Mouse (Mus musculus) embryo, embryonic 11 days (tissue): ENCODE measurements around the gene Nhej1.
A peak's percentile ranks its signal among the peaks of the same experiment; 100 is the strongest.

Experiments used
- DNase-seq: peaks from one replicate; pipeline ENCODE4 v3.0.0-alpha.2; 2015

Gene Nhej1

DNA sequence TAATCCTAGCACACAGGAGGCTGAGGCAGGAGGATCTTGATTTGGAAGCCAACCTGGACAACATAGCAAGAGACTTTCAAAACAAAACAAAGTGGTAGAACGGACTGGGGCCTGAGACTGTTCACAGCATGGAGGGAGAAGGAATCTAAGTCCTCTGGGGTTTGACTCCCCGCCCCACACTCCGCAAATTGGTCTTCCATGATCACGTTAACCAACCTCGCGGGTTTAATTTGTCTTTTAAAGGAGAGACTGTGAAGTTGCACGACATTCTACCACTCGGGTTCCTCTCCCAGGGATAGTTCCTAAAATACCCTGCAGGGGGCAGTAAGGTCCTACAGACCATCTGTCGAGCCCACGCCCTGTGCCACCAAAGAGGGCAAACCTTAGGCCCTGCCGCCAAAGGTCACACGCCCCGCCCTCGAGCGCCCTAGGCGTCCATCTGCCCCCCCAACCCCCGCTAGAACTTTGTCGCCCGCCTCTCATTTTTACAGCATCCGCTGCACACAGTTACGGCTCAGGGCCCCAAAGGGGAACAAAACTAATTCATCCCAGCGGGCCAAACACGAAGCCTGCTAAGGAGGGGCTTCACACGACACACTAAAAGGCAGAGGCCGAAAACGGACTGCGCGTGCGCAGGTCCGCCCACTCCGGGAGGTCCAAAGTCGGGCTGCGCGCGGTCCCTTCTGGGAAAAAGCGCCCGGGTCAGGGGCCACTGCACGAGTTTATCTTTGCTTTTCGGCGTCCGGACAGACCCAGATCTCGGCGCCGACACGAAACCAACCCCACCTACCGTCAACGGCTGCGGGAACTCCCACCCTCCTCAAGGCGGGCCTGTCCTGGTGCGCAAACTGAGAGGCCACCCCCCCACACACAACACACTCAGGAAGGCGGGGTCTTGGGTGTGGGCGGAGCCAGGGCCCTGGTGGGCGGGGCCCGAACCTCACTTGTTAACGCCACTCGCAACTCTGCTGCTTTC, at the start of gene Nhej1:
Nhej1 (minus strand) TSS at position 855 of the 976 bp plus-strand sequence.
- peak; percentile 96 for DNase-seq

GRCm38 (mm10) chr1:75168472-75169464, 43.8 kb upstream of the Nhej1 start, which contains the start of gene Zfand2b:
Gene Zfand2b, plus strand, starts transcription at chr1:75168646.
- DNase-seq: peak; percentile 97

- no peak for DNase-seq
These were observed 43.1 kb upstream of the Nhej1 start for GRCm38 (mm10) chr1:75168093-75168471.

- DNase-seq: no peak
These were observed 35.2 kb upstream of the Nhej1 start for GRCm38 (mm10) chr1:75160256-75160617.

DNA sequence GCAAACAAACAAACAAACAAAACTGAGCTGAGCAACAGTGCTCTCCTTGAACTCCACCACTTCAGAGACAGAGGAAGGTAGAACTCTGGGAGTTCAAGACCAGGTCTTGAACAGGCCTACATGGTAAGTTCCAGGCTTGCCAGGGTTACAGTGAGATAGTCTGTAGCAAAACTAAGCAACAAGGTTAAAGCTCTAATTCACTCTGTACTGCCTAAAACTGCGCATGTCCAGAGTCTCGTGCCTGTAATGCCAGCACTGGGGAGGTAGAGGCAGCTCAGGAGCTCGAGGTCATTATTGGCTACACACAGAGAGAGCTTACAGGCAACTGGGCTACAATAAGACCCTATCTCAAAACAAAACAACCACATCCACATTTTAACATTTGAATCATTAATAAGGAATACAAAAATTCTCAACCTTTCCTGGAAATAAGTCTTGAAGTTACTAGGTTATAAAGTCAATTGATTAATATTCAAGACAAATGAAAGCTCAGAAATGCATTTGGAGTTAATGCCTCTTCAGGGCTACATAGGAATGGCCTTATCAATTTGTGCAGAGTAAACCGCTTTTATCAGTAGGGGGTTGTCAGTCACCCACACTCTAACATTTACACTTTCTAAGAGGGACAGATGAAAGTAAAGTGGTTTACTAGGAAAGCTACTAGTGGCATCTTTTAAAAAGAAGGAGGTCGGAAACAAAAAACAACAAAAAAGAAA, 34.7 kb upstream of the Nhej1 start:
- no peak for DNase-seq

DNA sequence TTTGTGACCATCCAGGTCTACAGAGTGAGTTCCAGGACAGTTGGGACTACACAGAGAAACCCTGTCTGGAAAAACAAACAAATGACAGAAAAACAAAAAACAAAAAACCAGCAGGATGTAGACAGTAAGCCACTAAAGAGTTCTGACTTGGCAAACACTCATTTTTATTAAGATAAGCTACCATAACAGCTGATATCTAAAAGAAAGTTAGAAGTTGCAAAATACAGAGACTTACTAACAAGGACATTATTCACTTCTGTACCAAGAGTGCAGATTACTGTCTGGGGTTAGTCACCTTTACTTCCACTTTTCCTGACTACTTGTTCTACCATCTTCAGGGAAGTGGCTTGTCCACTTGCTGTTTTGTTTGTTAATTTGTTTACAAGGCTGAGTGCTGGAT, 34.0 kb upstream of the Nhej1 start:
- no peak for DNase-seq

DNA sequence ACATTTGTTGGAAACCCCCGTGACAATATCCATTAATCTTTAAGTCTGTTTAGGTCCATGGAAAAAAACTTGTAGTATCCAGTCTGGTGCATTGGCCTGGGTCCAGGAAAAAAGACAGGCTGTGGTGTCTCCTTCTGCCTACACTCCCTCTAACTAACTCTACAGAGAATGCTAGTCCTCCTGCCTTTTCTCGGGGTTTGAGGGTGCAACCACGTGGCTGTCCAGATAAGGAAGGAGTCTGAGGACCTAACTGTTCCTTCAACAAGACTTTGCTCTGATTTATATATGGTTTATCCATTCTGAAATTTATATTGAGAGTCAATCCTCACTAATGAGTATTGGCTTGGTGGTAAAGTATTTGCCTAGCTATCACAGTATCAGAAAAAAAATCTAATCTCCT, 30.8 kb upstream of the Nhej1 start:
- no peak for DNase-seq

- no peak for DNase-seq
These were observed 23.7 kb upstream of the Nhej1 start for GRCm38 (mm10) chr1:75148727-75149126.

DNA sequence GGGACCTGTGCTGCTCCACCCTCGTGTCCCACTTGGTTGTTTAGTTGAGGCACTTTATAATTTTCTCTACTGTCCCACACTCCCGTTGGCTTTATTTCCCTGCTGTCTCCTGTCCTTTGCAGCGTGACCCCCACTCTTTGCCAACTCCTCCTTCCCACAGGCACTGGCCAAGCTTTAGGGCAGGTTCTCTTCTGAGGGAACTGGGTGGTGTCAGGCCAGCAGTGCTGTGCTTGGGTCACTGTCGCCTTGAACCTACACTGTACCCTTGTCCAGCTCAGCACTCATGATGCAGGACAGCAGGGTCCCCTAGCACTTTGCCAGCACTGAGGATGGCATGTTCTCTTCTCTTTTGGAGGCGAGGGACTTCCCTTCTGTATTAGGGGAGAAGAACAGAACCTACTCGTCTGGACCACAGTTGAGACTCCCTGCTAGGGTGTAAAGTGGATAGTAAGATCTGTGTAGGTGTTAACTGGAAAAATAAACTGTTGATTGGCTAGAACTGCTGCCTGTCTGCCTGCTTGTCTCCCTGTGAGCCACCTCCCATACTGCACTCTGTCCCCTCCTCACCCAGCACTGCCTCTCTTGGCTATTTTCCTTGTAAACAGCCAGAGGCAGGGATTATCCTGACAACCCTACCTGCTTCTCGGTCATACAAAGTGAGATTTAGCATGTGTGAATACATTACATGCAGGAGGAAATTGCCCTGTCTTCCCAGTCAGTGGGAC, 22.6 kb upstream of the Nhej1 start:
- DNase-seq: no peak

- DNase-seq: no peak
These were observed 20.6 kb upstream of the Nhej1 start for GRCm38 (mm10) chr1:75145589-75145988.

- DNase-seq: peak; percentile 97
These were observed 17.6 kb upstream of the Nhej1 start, which contains the start of the genes Cnppd1 and Retreg2 for GRCm38 (mm10) chr1:75142301-75143261. Gene Cnppd1, minus strand, starts transcription at chr1:75142711. Gene Retreg2, plus strand, starts transcription at chr1:75142778.

- DNase-seq: peak; percentile 70
These were observed 16.6 kb upstream of the Nhej1 start for GRCm38 (mm10) chr1:75141486-75142190.

DNA sequence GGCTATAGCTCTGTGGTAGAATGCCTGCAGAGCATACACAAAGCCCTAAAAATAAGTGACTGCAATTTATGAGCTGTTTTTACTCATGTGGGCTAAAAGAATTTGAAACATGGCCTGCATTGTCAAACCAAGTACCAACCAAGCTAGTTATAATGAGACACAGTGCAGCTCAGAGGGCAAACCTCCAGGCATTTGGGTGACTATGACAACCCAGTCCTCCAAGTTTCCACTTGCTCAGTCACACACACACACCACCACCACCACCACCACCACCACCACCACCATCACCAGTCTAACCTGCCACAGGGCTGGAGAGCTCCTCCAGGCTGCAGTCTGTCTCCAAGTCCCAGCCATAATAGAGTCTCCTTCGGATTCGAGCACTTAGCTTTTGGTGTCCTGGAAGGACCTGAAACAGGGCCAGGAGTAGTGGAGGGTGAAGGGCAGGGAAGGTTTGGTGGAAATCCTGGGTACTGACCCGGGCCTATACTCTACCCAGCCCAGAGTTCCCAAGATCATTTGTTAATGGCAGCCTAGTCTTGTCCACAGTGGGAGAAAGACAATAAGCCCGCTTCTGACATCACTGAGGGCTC, 15.7 kb upstream of the Nhej1 start:
- no peak for DNase-seq

GRCm38 (mm10) chr1:75138448-75138847, 13.4 kb upstream of the Nhej1 start:
- no peak for DNase-seq

DNA sequence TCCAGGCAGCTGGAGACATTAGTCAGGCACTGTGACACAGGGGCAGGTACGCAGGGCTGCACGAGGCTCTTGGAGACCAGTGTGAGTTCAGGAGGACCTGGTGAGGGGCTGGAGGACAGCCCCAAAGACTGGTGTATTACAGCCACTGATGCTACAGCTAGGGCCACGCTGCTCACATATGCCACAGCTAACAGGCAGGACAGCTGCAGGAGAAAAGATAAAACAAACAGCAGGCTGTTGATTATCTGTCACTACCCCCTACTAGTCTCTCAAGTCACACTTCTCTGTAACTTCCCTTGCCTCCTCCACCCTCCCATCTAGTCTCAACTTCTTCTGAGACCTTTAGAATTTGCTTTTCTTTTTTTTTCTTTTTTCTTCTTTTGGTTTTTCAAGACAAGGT, 11.7 kb upstream of the Nhej1 start:
- no peak for DNase-seq

- no peak for DNase-seq
These were observed 11.3 kb upstream of the Nhej1 start for GRCm38 (mm10) chr1:75136293-75136692.

- DNase-seq: no peak
These were observed 8.6 kb upstream of the Nhej1 start, which contains the start of gene Slc23a3 for GRCm38 (mm10) chr1:75133421-75134207. Gene Slc23a3, minus strand, starts transcription at chr1:75133890.

DNA sequence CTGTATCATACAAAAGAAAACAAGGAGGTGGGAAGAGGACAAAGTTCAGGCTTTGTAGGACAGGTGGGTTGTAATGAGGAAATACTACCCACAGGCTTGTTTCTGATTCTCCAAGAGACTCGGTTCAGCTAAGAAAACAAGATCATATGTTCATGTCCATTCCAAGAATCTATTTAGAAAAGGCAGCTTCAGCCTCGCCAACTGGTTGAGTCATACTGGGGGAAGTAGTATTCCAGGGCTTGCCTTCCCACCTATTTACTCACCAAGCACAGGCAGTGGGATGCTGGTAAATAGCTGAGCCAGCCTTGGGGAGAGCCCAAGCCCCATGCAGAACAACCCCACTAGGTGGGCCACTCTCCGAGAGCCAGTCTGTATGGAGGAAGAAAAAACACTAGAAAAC, 3.6 kb upstream of the Nhej1 start:
- DNase-seq: no peak

GRCm38 (mm10) chr1:75125418-75125817, 418 bp upstream of the Nhej1 start:
- no peak for DNase-seq
